ENCODE assay signal across 11 mouse cellular contexts in the genomic region with DNA sequence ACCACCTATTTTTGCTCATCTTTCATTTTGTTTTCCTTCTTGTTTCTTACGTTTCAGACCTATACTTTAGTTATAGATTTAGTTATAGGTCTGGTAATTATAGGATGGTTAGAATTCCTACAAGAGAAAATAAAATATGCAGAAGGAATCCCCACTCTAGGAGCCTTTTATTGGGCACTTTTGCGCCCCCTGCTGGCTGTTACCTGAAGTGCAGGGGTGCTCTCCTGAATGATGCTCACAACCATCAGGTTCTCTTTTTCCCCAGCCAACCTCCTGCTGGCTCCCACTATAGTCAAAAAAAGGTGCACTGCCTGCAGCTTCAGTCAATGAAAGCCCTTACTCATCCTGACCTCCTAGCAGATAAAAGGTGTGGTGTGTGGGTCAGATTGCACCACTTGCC. TPM values are rescaled to one million over a fixed set of nuclear protein-coding genes. Genes with fewer than 3 reads are reported as not detected.
DNase-seq lines count a peak whose midpoint lies in the region; ATAC-seq and TF ChIP-seq lines count a peak whose summit lies in the region.
"Had no signal": no experiment of that assay in that cellular context is flagged by ENCODE, and none has a peak within 500 bp of the region (broad histone marks: within the 10 kb centered on the region; RNA-seq: fewer than 3 reads in every experiment).

No protein-coding gene starts in this region.

- peaks cover 6% of the 10 kb centered on the region; the same call in 1 of the 2 replicates for H3K9me3 ChIP-seq in hindbrain, embryonic 10.5 days
- no peaks in the 10 kb centered on the region for H3K9me3 ChIP-seq in hindbrain, embryonic 13.5 days
- no peaks in the 10 kb centered on the region for H3K9me3 ChIP-seq in stomach, postnatal 0 days (ENCODE audit: control insufficient read depth, low read length)
- H3K9me3 ChIP-seq: embryonic facial prominence, embryonic 12.5 days; limb, embryonic 15.5 days; stomach, embryonic 15.5 days had no signal

- H3K9ac ChIP-seq in hindbrain, embryonic 13.5 days, result no peak overlapping the region
- H3K9ac ChIP-seq in stomach, postnatal 0 days (ENCODE audit: low read length), result no peak overlapping the region
- H3K9ac ChIP-seq: embryonic facial prominence, embryonic 12.5 days; limb, embryonic 15.5 days; stomach, embryonic 15.5 days had no signal

- H3K27ac ChIP-seq in hindbrain, embryonic 10.5 days, result no peak overlapping the region
- no peak overlapping the region for H3K27ac ChIP-seq in hindbrain, embryonic 13.5 days
- H3K27ac ChIP-seq in stomach, postnatal 0 days (replicated peaks), result no peak overlapping the region
- H3K27ac ChIP-seq: embryonic facial prominence, embryonic 12.5 days; limb, embryonic 15.5 days; stomach, embryonic 15.5 days had no signal

- H3K4me2 ChIP-seq in hindbrain, embryonic 13.5 days, result no peak overlapping the region
- H3K4me2 ChIP-seq in stomach, postnatal 0 days (replicated peaks; ENCODE audit: low read depth), result no peak overlapping the region
- H3K4me2 ChIP-seq: embryonic facial prominence, embryonic 12.5 days; limb, embryonic 15.5 days; stomach, embryonic 15.5 days had no signal

- H3K4me1 ChIP-seq in hindbrain, embryonic 10.5 days (replicated peaks), result no peaks in the 10 kb centered on the region; the same call in 1 of the 2 replicates
- H3K4me1 ChIP-seq in hindbrain, embryonic 13.5 days (replicated peaks), result no peaks in the 10 kb centered on the region
- no peaks in the 10 kb centered on the region for H3K4me1 ChIP-seq in stomach, postnatal 0 days (replicated peaks; ENCODE audit: control insufficient read depth, insufficient read depth)
- H3K4me1 ChIP-seq: embryonic facial prominence, embryonic 12.5 days; limb, embryonic 15.5 days; stomach, embryonic 15.5 days had no signal

- H3K36me3 ChIP-seq in hindbrain, embryonic 10.5 days, result peaks cover 65% of the 10 kb centered on the region
- H3K36me3 ChIP-seq in hindbrain, embryonic 13.5 days, result peaks cover 82% of the 10 kb centered on the region
- no peaks in the 10 kb centered on the region; the same call in 1 of the 2 replicates for H3K36me3 ChIP-seq in stomach, postnatal 0 days (ENCODE audit: control insufficient read depth, insufficient read depth, low read length)

- no peak overlapping the region for H3K4me3 ChIP-seq in hindbrain, embryonic 10.5 days
- no peak overlapping the region for H3K4me3 ChIP-seq in hindbrain, embryonic 13.5 days
- no peak overlapping the region for H3K4me3 ChIP-seq in stomach, postnatal 0 days (ENCODE audit: low read depth, low read length)
- H3K4me3 ChIP-seq: embryonic facial prominence, embryonic 12.5 days; limb, embryonic 15.5 days; stomach, embryonic 15.5 days had no signal

- ATAC-seq in hindbrain, embryonic 13.5 days (ENCODE audit: low FRiP score), result no peak
- 0 out of 2 replicates have a peak, but pooled peaks have one; percentile 35 for ATAC-seq in granulocyte monocyte progenitor cell, adult 5-6 weeks (replicated peaks; ENCODE audit: poor library complexity, severe bottlenecking)
- no peak for ATAC-seq in stomach, postnatal 0 days (ENCODE audit: low FRiP score, low TSS enrichment)

- intact Hi-C loops in left cerebral cortex, postnatal 25 days (cut with DNase I), result loop anchor here (5.0 kb wide), 1 partner anchor 138 kb away; no protein-coding TSS in a partner anchor

- WGBS in hindbrain, embryonic 10.5 days, result 58% methylated on average over 2 of the region's 2 CpGs
- 50% methylated on average over 2 of the region's 2 CpGs for WGBS in hindbrain, embryonic 13.5 days
- 53% methylated on average over 2 of the region's 2 CpGs for WGBS in stomach, postnatal 0 days

- peak; percentile 74 for TF ChIP-seq CTCF in stomach, postnatal 0 days (IDR thresholded peaks at IDR 0.05; ENCODE audit: low read depth)

- peak; percentile 39 for DNase-seq in hindbrain, embryonic 10.5 days (ENCODE audit: low spot score)
- peak; percentile 34 for DNase-seq in A20 (ENCODE audit: low read depth, low spot score)
- peak; percentile 5 for DNase-seq in Muller cell, postnatal 12 days (ENCODE audit: inconsistent ontology term)
- DNase-seq in stomach, postnatal 0 days (ENCODE audit: low spot score), result no peak
- DNase-seq in gastrocnemius, postnatal 25 days, result no peak
- no peak for DNase-seq in left cerebral cortex, postnatal 25 days (ENCODE audit: low spot score in 2 of 2)

- no peak for TF ChIP-seq EP300 in stomach, postnatal 0 days (optimal IDR thresholded peaks at IDR 0.05)

- no peaks in the 10 kb centered on the region for H3K27me3 ChIP-seq in hindbrain, embryonic 10.5 days (ENCODE audit: insufficient read depth, poor library complexity, severe bottlenecking)
- H3K27me3 ChIP-seq in hindbrain, embryonic 13.5 days, result no peaks in the 10 kb centered on the region
- H3K27me3 ChIP-seq in stomach, postnatal 0 days (ENCODE audit: control insufficient read depth, insufficient read depth, low read length), result no peaks in the 10 kb centered on the region
- H3K27me3 ChIP-seq: embryonic facial prominence, embryonic 12.5 days; limb, embryonic 15.5 days; stomach, embryonic 15.5 days had no signal

RNA-seq across cellular contexts. Expression of a gene that starts 15.8 kb away (rescaled TPM):
- polyA plus RNA-seq in hindbrain, embryonic 10.5 days (2016; fragmentation: Nextera tagmentation; extraction: Ambion mirVana), result 31.5 and 34.9 TPM in 2 replicates
- 15.4 and 19.3 TPM in 2 replicates for polyA plus RNA-seq in hindbrain, embryonic 13.5 days (2015; fragmentation: Nextera tagmentation; extraction: Ambion mirVana)
- total RNA-seq in granulocyte monocyte progenitor cell, adult 5-6 weeks (2014; fragmentation: Nextera tagmentation), result 43.2 and 56.1 TPM in 2 replicates
- 47.1 and 49.7 TPM in 2 replicates for total RNA-seq in granulocyte monocyte progenitor cell, adult 5-6 weeks (2017)
- 9.3 and 9.5 TPM in 2 replicates for polyA plus RNA-seq in stomach, postnatal 0 days (2015; fragmentation: Nextera tagmentation; extraction: Ambion mirVana)
- 10 to 100 TPM; 10.7 to 11.4 TPM for total RNA-seq in gastrocnemius, postnatal 25 days (2021)
- 10 to 100 TPM; 17.8 to 22.1 TPM for total RNA-seq in left cerebral cortex, postnatal 25 days (2021)

RNA-seq across cellular contexts. Expression of a gene that starts 19.2 kb away (rescaled TPM):
- polyA plus RNA-seq in hindbrain, embryonic 10.5 days (2016; fragmentation: Nextera tagmentation; extraction: Ambion mirVana), result 13.0 and 14.1 TPM in 2 replicates
- polyA plus RNA-seq in hindbrain, embryonic 13.5 days (2015; fragmentation: Nextera tagmentation; extraction: Ambion mirVana), result 33.0 and 33.8 TPM in 2 replicates
- total RNA-seq in granulocyte monocyte progenitor cell, adult 5-6 weeks (2014; fragmentation: Nextera tagmentation), result 2.8 and 3.7 TPM in 2 replicates
- 3.6 and 3.7 TPM in 2 replicates for total RNA-seq in granulocyte monocyte progenitor cell, adult 5-6 weeks (2017)
- 6.8 and 7.1 TPM in 2 replicates for polyA plus RNA-seq in stomach, postnatal 0 days (2015; fragmentation: Nextera tagmentation; extraction: Ambion mirVana)
- total RNA-seq in gastrocnemius, postnatal 25 days (2021), result 1 to 10 TPM; 6.0 to 6.3 TPM
- 10 to 100 TPM; 65.7 to 74.0 TPM for total RNA-seq in left cerebral cortex, postnatal 25 days (2021)

RNA-seq across cellular contexts. Expression of a gene that starts 37.0 kb away (rescaled TPM):
- polyA plus RNA-seq in hindbrain, embryonic 10.5 days (2016; fragmentation: Nextera tagmentation; extraction: Ambion mirVana), result 0.10 and 0.14 TPM in 2 replicates
- 0.67 and 0.77 TPM in 2 replicates for polyA plus RNA-seq in hindbrain, embryonic 13.5 days (2015; fragmentation: Nextera tagmentation; extraction: Ambion mirVana)
- total RNA-seq in granulocyte monocyte progenitor cell, adult 5-6 weeks (2014; fragmentation: Nextera tagmentation), result not detected in 2 replicates
- total RNA-seq in granulocyte monocyte progenitor cell, adult 5-6 weeks (2017), result not detected in 2 replicates
- polyA plus RNA-seq in stomach, postnatal 0 days (2015; fragmentation: Nextera tagmentation; extraction: Ambion mirVana), result 0.16 and 0.22 TPM in 2 replicates
- not detected for total RNA-seq in gastrocnemius, postnatal 25 days (2021)
- under 1 TPM; 0.14 to 0.27 TPM for total RNA-seq in left cerebral cortex, postnatal 25 days (2021)

RNA-seq across cellular contexts. Expression of a gene that starts 44.5 kb away (rescaled TPM):
- 27.8 and 29.3 TPM in 2 replicates for polyA plus RNA-seq in hindbrain, embryonic 10.5 days (2016; fragmentation: Nextera tagmentation; extraction: Ambion mirVana)
- 24.4 and 24.5 TPM in 2 replicates for polyA plus RNA-seq in hindbrain, embryonic 13.5 days (2015; fragmentation: Nextera tagmentation; extraction: Ambion mirVana)
- total RNA-seq in granulocyte monocyte progenitor cell, adult 5-6 weeks (2014; fragmentation: Nextera tagmentation), result 18.4 and 18.6 TPM in 2 replicates
- 17.4 and 22.2 TPM in 2 replicates for total RNA-seq in granulocyte monocyte progenitor cell, adult 5-6 weeks (2017)
- 15.5 and 15.8 TPM in 2 replicates for polyA plus RNA-seq in stomach, postnatal 0 days (2015; fragmentation: Nextera tagmentation; extraction: Ambion mirVana)
- 1 to 10 TPM; 7.4 to 8.4 TPM for total RNA-seq in gastrocnemius, postnatal 25 days (2021)
- 10 to 100 TPM; 10.9 to 11.3 TPM for total RNA-seq in left cerebral cortex, postnatal 25 days (2021)

Comparison
In these comparisons a context has a peak if more than half of its experiments do, and no peak if none do; other contexts are left out.
1. DNase-seq: peak in hindbrain, embryonic 10.5 days (single experiment), A20 (single experiment) and Muller cell, postnatal 12 days (single experiment); none in stomach, postnatal 0 days (single experiment), gastrocnemius, postnatal 25 days (single experiment) and left cerebral cortex, postnatal 25 days (0 of 2).
2. RNA of a gene that starts 19.2 kb away (total RNA-seq): 65.7 to 74.0 TPM in left cerebral cortex, postnatal 25 days; 6.0 to 6.3 TPM in gastrocnemius, postnatal 25 days and 2.8 to 3.7 TPM in granulocyte monocyte progenitor cell, adult 5-6 weeks; every median in the first group is over 4 times any median in the second.